12 mouse cellular contexts compared by ENCODE assay signal in genomic region chr9:71317096-71317920, GRCm38 (mm10).
DNase-seq lines count a peak whose midpoint lies in the region; ATAC-seq and TF ChIP-seq lines count a peak whose summit lies in the region.
"Had no signal": no experiment of that assay in that cellular context is flagged by ENCODE, and none has a peak within 500 bp of the region (broad histone marks: within the 10 kb centered on the region; RNA-seq: fewer than 3 reads in every experiment).

No protein-coding gene starts in this region.

- TF ChIP-seq POLR2A in heart, adult 2 months (IDR thresholded peaks at IDR 0.05; ENCODE audit: insufficient read depth, low read depth, low read length), result peak; percentile 49; the same call in 1 of the 2 replicates

- no peaks in the 10 kb centered on the region for H3K79me2 ChIP-seq in heart, adult 2 months (replicated peaks; ENCODE audit: control insufficient read depth, insufficient read depth, low read length)

- H3K9ac ChIP-seq in heart, adult 2 months (ENCODE audit: low read depth, low read length), result no peak overlapping the region
- no peak overlapping the region for H3K9ac ChIP-seq in intestine, embryonic 16.5 days (ENCODE audit: low read depth, low read length)
- H3K9ac ChIP-seq in hindbrain, embryonic 12.5 days, result no peak overlapping the region
- no peak overlapping the region for H3K9ac ChIP-seq in midbrain, embryonic 14.5 days (replicated peaks; ENCODE audit: low read length)
- H3K9ac ChIP-seq: embryonic facial prominence, embryonic 15.5 days; hindbrain, embryonic 15.5 days had no signal

- no peak overlapping the region for H3K4me3 ChIP-seq in heart, adult 2 months
- H3K4me3 ChIP-seq in heart, embryonic 10.5 days, result no peak overlapping the region
- no peak overlapping the region for H3K4me3 ChIP-seq in intestine, embryonic 16.5 days (ENCODE audit: low read length)
- no peak overlapping the region for H3K4me3 ChIP-seq in hindbrain, embryonic 12.5 days
- H3K4me3 ChIP-seq in midbrain, embryonic 14.5 days (replicated peaks; ENCODE audit: low read depth, low read length), result no peak overlapping the region
- H3K4me3 ChIP-seq: embryonic facial prominence, embryonic 15.5 days; hindbrain, embryonic 15.5 days had no signal

- H3K9me3 ChIP-seq in heart, embryonic 10.5 days, result no peaks in the 10 kb centered on the region
- no peaks in the 10 kb centered on the region for H3K9me3 ChIP-seq in intestine, embryonic 16.5 days (ENCODE audit: control insufficient read depth, low read length)
- no peaks in the 10 kb centered on the region for H3K9me3 ChIP-seq in hindbrain, embryonic 12.5 days (replicated peaks)
- H3K9me3 ChIP-seq in midbrain, embryonic 14.5 days (ENCODE audit: control insufficient read depth, low read length), result no peaks in the 10 kb centered on the region
- H3K9me3 ChIP-seq: embryonic facial prominence, embryonic 15.5 days; hindbrain, embryonic 15.5 days had no signal

- ATAC-seq in intestine, embryonic 16.5 days, result peak; percentile 50
- no peak for ATAC-seq in hindbrain, embryonic 12.5 days (ENCODE audit: low FRiP score)
- ATAC-seq in midbrain, embryonic 14.5 days (ENCODE audit: low FRiP score, low TSS enrichment), result no peak

- no peak for TF ChIP-seq CTCF in heart, adult 2 months (IDR thresholded peaks at IDR 0.05)

- DNase-seq in heart, adult 2 months, result peak; percentile 77 to 85
- no peak for DNase-seq in heart, embryonic 10.5 days (ENCODE audit: low spot score)
- peak; percentile 85 for DNase-seq in gastrocnemius, adult 18-20 months (ENCODE audit: low spot score)
- DNase-seq in lung, postnatal 14 days, result peak; percentile 65
- no peak for DNase-seq in testis, postnatal 10 days (ENCODE audit: low spot score)
- DNase-seq in midbrain, embryonic 14.5 days, result no peak
- DNase-seq: thymus, postnatal 4 days had no signal

- intact Hi-C loops in heart, adult 2 months (cut with DNase I), result no loop called here

- H3K27ac ChIP-seq in heart, adult 2 months, result peak overlapping the region; percentile 21
- no peak overlapping the region for H3K27ac ChIP-seq in heart, embryonic 10.5 days
- peak overlapping the region; percentile 29; the same call in 1 of the 2 replicates for H3K27ac ChIP-seq in intestine, embryonic 16.5 days (ENCODE audit: low read length)
- H3K27ac ChIP-seq in hindbrain, embryonic 12.5 days, result no peak overlapping the region
- H3K27ac ChIP-seq in midbrain, embryonic 14.5 days (replicated peaks; ENCODE audit: low read depth, low read length), result no peak overlapping the region
- H3K27ac ChIP-seq: embryonic facial prominence, embryonic 15.5 days; hindbrain, embryonic 15.5 days; macrophage had no signal

- no peaks in the 10 kb centered on the region for H3K27me3 ChIP-seq in heart, adult 2 months (ENCODE audit: control insufficient read depth, insufficient read depth, low read length)
- H3K27me3 ChIP-seq in heart, embryonic 10.5 days (ENCODE audit: insufficient read depth, poor library complexity, severe bottlenecking), result peaks cover 21% of the 10 kb centered on the region; the same call in 1 of the 2 replicates
- H3K27me3 ChIP-seq in intestine, embryonic 16.5 days (replicated peaks; ENCODE audit: control insufficient read depth, insufficient read depth, low read length), result no peaks in the 10 kb centered on the region
- H3K27me3 ChIP-seq in hindbrain, embryonic 12.5 days, result no peaks in the 10 kb centered on the region
- H3K27me3 ChIP-seq in midbrain, embryonic 14.5 days (ENCODE audit: control insufficient read depth, insufficient read depth, low read length), result no peaks in the 10 kb centered on the region
- H3K27me3 ChIP-seq: hindbrain, embryonic 15.5 days had no signal

- H3K36me3 ChIP-seq in heart, adult 2 months (ENCODE audit: control insufficient read depth, insufficient read depth, low read length), result no peaks in the 10 kb centered on the region; the same call in 1 of the 2 replicates
- no peaks in the 10 kb centered on the region for H3K36me3 ChIP-seq in heart, embryonic 10.5 days
- H3K36me3 ChIP-seq in intestine, embryonic 16.5 days (ENCODE audit: control insufficient read depth, insufficient read depth, low read length), result no peaks in the 10 kb centered on the region
- H3K36me3 ChIP-seq in hindbrain, embryonic 12.5 days, result no peaks in the 10 kb centered on the region
- no peaks in the 10 kb centered on the region for H3K36me3 ChIP-seq in midbrain, embryonic 14.5 days (ENCODE audit: control insufficient read depth, insufficient read depth, low read length)
- H3K36me3 ChIP-seq: embryonic facial prominence, embryonic 15.5 days; hindbrain, embryonic 15.5 days had no signal

- no peak overlapping the region for H3K4me2 ChIP-seq in intestine, embryonic 16.5 days (ENCODE audit: low read depth, low read length)
- no peak overlapping the region for H3K4me2 ChIP-seq in hindbrain, embryonic 12.5 days (replicated peaks)
- no peak overlapping the region for H3K4me2 ChIP-seq in midbrain, embryonic 14.5 days (ENCODE audit: low read length)
- H3K4me2 ChIP-seq: embryonic facial prominence, embryonic 15.5 days; hindbrain, embryonic 15.5 days had no signal

- TF ChIP-seq EP300 in heart, adult 2 months (IDR thresholded peaks at IDR 0.05; ENCODE audit: insufficient read depth, low read depth, low read length), result no peak

- peaks cover 21% of the 10 kb centered on the region for H3K4me1 ChIP-seq in heart, adult 2 months (ENCODE audit: control insufficient read depth, insufficient read depth, low read length)
- H3K4me1 ChIP-seq in heart, embryonic 10.5 days, result peaks cover 44% of the 10 kb centered on the region
- peaks cover 4% of the 10 kb centered on the region; the same call in 1 of the 2 replicates for H3K4me1 ChIP-seq in intestine, embryonic 16.5 days (ENCODE audit: control insufficient read depth, insufficient read depth, low read length)
- no peaks in the 10 kb centered on the region for H3K4me1 ChIP-seq in hindbrain, embryonic 12.5 days
- no peaks in the 10 kb centered on the region for H3K4me1 ChIP-seq in midbrain, embryonic 14.5 days (ENCODE audit: control insufficient read depth, insufficient read depth, low read length)
- H3K4me1 ChIP-seq: hindbrain, embryonic 15.5 days had no signal

- 28% methylated on average over 11 of the region's 11 CpGs for WGBS in heart, adult 2 months
- 64% methylated on average over 11 of the region's 11 CpGs for WGBS in heart, embryonic 10.5 days
- WGBS in intestine, embryonic 16.5 days, result 52% methylated on average over 11 of the region's 11 CpGs
- 77% methylated on average over 11 of the region's 11 CpGs for WGBS in hindbrain, embryonic 12.5 days
- WGBS in midbrain, embryonic 14.5 days, result 92% methylated on average over 11 of the region's 11 CpGs

Comparison
In these comparisons a context has a peak if more than half of its experiments do, and no peak if none do; other contexts are left out.
1. DNase-seq: peak in heart, adult 2 months (2 of 2), gastrocnemius, adult 18-20 months (single experiment) and lung, postnatal 14 days (single experiment); none in heart, embryonic 10.5 days (single experiment), testis, postnatal 10 days (single experiment) and midbrain, embryonic 14.5 days (single experiment).
2. H3K27ac ChIP-seq: peak in heart, adult 2 months (single experiment) and intestine, embryonic 16.5 days (single experiment); none in heart, embryonic 10.5 days (single experiment), hindbrain, embryonic 12.5 days (single experiment) and midbrain, embryonic 14.5 days (single experiment).